Mouse (Mus musculus) bone marrow, adult 2 months (tissue): ENCODE data around the gene Tpcn1.

ENCODE experiments used
- CTCF ChIP-seq: fragments of 200-500 bp; IDR thresholded peaks from 2 replicates; pipeline ENCODE4 v1.5.1; 2011; ENCODE audit warnings: low read length, control low read depth; ENCODE audit not compliant: control insufficient read depth, insufficient read depth
- POLR2A ChIP-seq: fragments of 200-500 bp; IDR thresholded peaks from 2 replicates; pipeline ENCODE4 v1.6.1; 2011; ENCODE audit warnings: low read depth, mild to moderate bottlenecking, control low read depth, low read length, borderline replicate concordance; ENCODE audit not compliant: control insufficient read depth

- TF ChIP-seq CTCF, result no peak
- TF ChIP-seq POLR2A, result no peak; the same call in 1 of the 2 replicates
Observed at GRCm38 (mm10) chr5:120495064-120495702, 93.3 kb downstream of the Tpcn1 start.
